Mouse (Mus musculus) intestine, embryonic 16.5 days (tissue): ENCODE measurements around the gene 6030498E09Rik. TPM values are rescaled to one million over a fixed set of nuclear protein-coding genes. Genes with fewer than 3 reads are reported as not detected.

Experiments used
- ATAC-seq: fragments of 200-750 bp; cut with Nextera tagmentation; 2 replicates; pipeline ENCODE4 v1.8.0; 2017; ENCODE audit warnings: moderate TSS enrichment, moderate library complexity
- H3K27ac ChIP-seq: fragments of 300-500 bp; sonication (generic); 2 replicates; pipeline ENCODE4 v1.5.1; 2014; ENCODE audit warnings: mild to moderate bottlenecking, low read length
- H3K27me3 ChIP-seq: fragments of 300-500 bp; sonication (generic); replicated peaks from 2 replicates; pipeline ENCODE4 v1.6.1; 2014; ENCODE audit warnings: low read length, control low read depth, mixed read lengths; ENCODE audit not compliant: control insufficient read depth, insufficient read depth
- H3K36me3 ChIP-seq: fragments of 300-500 bp; sonication (generic); 2 replicates; pipeline ENCODE4 v1.6.1; 2014; ENCODE audit warnings: low read length, control low read depth; ENCODE audit not compliant: control insufficient read depth, insufficient read depth
- H3K4me1 ChIP-seq: fragments of 300-500 bp; sonication (generic); 2 replicates; pipeline ENCODE4 v1.6.1; 2014; ENCODE audit warnings: low read length, control low read depth, mixed read lengths; ENCODE audit not compliant: control insufficient read depth, insufficient read depth
- H3K4me2 ChIP-seq: fragments of 300-500 bp; sonication (generic); 2 replicates; pipeline ENCODE4 v1.6.1; 2014; ENCODE audit warnings: low read depth, low read length, control low read depth
- H3K4me3 ChIP-seq: fragments of 300-500 bp; sonication (generic); 2 replicates; pipeline ENCODE4 v1.5.1; 2014; ENCODE audit warnings: mild to moderate bottlenecking, low read length
- H3K9ac ChIP-seq: fragments of 300-500 bp; sonication (generic); 2 replicates; pipeline ENCODE4 v1.6.1; 2014; ENCODE audit warnings: low read depth, low read length
- H3K9me3 ChIP-seq: fragments of 300-500 bp; sonication (generic); 2 replicates; pipeline ENCODE4 v1.6.1; 2016; ENCODE audit warnings: low read length, control low read depth; ENCODE audit not compliant: control insufficient read depth
- WGBS: fragments of 180-500 bp; shearing (Covaris S2); extraction: QIAGEN DNeasy Blood & Tissue Kit; methylation state at CpG from one replicate; pipeline ENCODE4 v1.1.7; 2014; 5-methylcytosine and 5-hydroxymethylcytosine counted together
- polyA plus RNA-seq: library from polyadenylated mRNA; unstranded; fragments of >200 nt; fragmentation: Nextera tagmentation; extraction: Ambion mirVana; gene quantifications from 2 replicates; pipeline ENCODE4 v1.2.1, GENCODE M21; 2015

Gene 6030498E09Rik
- 0.10 and 0.34 TPM in 2 replicates for polyA plus RNA-seq

DNA sequence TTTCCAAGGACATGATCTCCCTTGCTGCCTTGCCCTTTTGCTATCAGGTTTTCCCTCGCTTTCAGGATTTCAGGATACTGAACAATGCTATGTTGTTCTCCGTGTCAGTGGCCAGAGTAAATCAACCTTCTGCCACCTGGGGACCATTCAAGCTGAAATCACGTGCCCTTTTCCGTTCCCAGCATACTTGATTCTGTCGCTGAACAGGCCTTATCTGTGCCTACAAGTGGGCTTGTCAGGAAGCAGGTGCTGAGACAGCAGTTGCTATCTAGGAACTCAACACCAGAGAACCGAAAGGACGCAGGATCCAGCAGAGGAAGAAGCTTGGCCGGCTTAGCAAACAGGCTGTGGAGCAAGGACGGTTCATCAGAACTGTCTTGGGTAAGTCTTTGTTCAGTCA is at the start of gene 6030498E09Rik:
Gene 6030498E09Rik, plus strand, starts transcription at position 194 of the 400 bp plus-strand sequence.
- H3K9ac ChIP-seq: no peak within 1 kb of the TSS
- H3K27me3 ChIP-seq: no peaks in the 10 kb centered on the region
- 61% methylated on average over 9 of the region's 9 CpGs for WGBS
- H3K36me3 ChIP-seq: no peaks in the 10 kb centered on the region
- H3K4me2 ChIP-seq: no peak within 1 kb of the TSS; the same call in 1 of the 2 replicates
- H3K9me3 ChIP-seq: no peaks in the 10 kb centered on the region
- H3K4me1 ChIP-seq: no peaks in the 10 kb centered on the region
- ATAC-seq: no peak
- H3K4me3 ChIP-seq: no peak within 1 kb of the TSS
- no peak within 1 kb of the TSS for H3K27ac ChIP-seq

DNA sequence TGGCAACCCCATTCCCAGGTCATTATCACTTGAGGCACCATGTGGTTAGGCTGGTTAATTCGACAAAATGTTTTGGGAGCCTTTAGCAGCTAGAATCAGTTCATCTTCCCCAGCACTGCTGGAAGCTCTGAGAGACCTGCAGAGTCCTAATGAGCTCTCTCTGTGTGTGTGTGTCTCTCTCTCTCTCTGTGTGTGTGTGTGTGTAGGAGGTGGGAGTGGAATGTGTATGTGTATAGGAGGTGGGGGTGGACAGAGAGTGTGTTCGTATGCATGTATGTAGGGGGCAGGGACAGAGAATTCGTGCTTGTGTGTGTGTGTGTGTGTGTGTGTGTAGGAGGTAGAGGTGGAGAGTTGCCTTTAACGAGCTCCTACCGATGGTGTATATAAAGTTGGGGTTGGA is 42.4 kb upstream of the 6030498E09Rik start:
- no peak for ATAC-seq
- H3K27me3 ChIP-seq: no peaks in the 10 kb centered on the region
- no peak overlapping the region for H3K9ac ChIP-seq
- H3K4me3 ChIP-seq: no peak overlapping the region
- H3K4me1 ChIP-seq: no peaks in the 10 kb centered on the region
- WGBS: 64% methylated on average over 5 of the region's 5 CpGs
- no peak overlapping the region for H3K4me2 ChIP-seq
- H3K36me3 ChIP-seq: no peaks in the 10 kb centered on the region
- no peak overlapping the region for H3K27ac ChIP-seq
- H3K9me3 ChIP-seq: no peaks in the 10 kb centered on the region

DNA sequence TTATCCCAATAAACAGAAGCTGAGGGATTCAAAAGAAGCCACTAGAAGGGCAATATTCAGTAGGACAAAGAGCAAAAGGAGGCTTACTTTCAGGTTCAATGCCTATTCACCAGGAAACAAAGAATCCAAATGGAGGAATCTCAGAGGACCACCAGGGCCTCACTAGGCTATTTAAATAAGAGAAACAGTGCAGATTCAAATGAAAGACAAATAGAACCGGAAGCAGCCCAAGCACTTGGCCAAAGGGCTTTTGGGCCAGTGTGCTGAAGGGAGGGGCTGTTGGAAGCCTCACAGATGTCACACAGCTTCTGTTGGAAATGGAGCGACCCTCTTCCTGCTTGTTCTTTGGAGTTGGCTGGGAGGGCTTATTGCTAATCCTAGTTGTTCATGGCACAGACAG is 41.8 kb upstream of the 6030498E09Rik start:
- ATAC-seq: no peak
- H3K27ac ChIP-seq: no peak overlapping the region
- no peaks in the 10 kb centered on the region for H3K9me3 ChIP-seq
- H3K36me3 ChIP-seq: no peaks in the 10 kb centered on the region
- no peak overlapping the region for H3K4me3 ChIP-seq
- no peaks in the 10 kb centered on the region for H3K27me3 ChIP-seq
- H3K4me1 ChIP-seq: no peaks in the 10 kb centered on the region
- H3K4me2 ChIP-seq: no peak overlapping the region
- WGBS: 66% methylated on average over 2 of the region's 2 CpGs
- no peak overlapping the region for H3K9ac ChIP-seq

DNA sequence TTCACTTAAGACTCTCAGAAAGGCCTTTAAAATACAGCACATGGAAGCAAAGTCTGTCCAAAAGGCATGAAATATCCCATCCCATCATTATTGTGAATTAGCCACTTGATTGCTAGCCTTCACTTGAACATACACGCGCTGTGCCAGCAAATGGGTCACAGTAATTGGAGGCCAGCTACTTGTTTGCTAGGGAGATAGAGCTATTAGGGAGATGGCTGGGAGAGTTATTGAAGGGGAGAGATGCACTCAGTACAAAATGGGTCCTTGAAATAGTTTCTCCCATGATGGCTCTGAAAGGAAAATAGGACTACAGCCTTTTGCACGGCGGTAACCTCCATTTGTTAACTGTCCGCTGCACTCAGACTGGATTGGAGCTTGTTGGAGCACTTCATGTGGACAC is 38.8 kb upstream of the 6030498E09Rik start:
- H3K9me3 ChIP-seq: no peaks in the 10 kb centered on the region
- H3K4me3 ChIP-seq: no peak overlapping the region
- H3K27ac ChIP-seq: no peak overlapping the region
- no peak overlapping the region for H3K4me2 ChIP-seq
- H3K9ac ChIP-seq: no peak overlapping the region
- WGBS: 92% methylated on average over 5 of the region's 5 CpGs
- H3K27me3 ChIP-seq: no peaks in the 10 kb centered on the region
- no peak for ATAC-seq
- no peaks in the 10 kb centered on the region for H3K4me1 ChIP-seq
- H3K36me3 ChIP-seq: no peaks in the 10 kb centered on the region

DNA sequence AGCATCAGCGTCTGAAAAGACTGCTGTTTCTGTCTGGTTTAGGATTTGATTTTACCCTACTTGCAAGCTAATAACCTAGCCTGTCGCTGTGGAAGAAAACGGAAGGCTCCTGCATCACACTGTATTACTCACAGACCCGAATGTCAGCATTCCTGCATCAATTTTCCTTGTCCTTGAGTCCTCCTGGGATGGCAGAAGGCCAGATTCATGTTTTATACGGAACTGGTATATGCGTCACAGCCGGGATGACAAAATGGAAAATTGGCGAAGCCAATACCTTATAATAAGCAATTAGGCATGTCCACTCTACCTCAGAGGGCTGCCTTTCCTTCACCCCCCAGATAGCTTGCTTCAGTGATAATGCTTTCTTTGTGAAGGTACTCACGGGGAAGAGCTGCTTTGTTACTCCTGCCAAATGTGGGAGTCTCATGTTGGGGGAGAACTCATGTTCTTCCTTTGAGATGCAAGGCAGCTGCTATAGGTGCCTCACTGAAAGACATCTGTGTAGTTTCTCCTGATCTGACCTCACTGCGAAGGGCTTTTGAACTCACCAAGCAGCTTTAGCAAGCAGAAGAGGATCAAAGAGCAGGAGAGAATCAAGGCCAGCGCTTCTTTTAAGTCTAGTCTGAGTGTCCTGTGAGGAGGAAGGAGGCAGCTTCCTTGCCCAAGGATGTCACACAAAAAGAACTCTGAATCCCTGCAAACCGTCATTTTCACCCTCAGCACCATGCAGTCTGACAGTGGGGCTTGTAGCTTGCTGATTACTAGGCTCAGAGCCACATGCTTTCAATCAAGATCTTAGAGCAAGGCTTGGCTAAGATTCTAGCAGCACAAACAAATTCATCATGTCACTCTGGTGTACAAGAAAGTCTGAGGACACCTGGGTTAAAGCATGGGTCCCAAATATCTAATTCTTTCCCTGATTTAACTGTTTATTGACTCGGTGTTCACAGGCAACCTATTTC is 37.3 kb upstream of the 6030498E09Rik start:
- H3K27ac ChIP-seq: no peak overlapping the region
- WGBS: 56% methylated on average over 13 of the region's 13 CpGs
- peak; percentile 18; the same call in 1 of the 2 replicates for ATAC-seq

DNA sequence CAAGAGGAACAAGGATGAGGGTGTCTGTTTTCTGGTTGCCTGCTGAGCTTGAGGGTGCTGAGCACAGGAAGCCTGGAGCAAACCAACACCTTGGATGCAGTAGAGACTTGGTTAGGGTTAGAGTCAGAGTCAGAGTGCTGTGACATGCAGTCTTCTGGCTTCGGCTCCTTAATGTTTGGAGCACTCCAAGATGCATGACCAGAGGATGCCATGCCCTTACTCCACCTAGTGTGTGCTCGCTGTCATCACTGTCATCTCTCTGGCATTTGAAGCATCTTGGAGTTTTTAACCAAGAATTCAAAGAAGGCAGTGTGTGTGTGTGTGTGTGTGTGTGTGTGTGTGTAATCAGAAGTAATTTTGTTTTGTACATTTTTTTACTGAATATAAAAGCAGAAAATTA is 1.0 kb upstream of the 6030498E09Rik start:
- H3K27me3 ChIP-seq: no peaks in the 10 kb centered on the region
- WGBS: 76% methylated on average over 2 of the region's 2 CpGs
- H3K9me3 ChIP-seq: no peaks in the 10 kb centered on the region
- no peaks in the 10 kb centered on the region for H3K36me3 ChIP-seq
- H3K27ac ChIP-seq: no peak overlapping the region
- H3K4me2 ChIP-seq: no peak overlapping the region
- no peak overlapping the region for H3K9ac ChIP-seq
- no peak for ATAC-seq
- no peaks in the 10 kb centered on the region for H3K4me1 ChIP-seq
- H3K4me3 ChIP-seq: no peak overlapping the region

More for the DNA sequence above, 37.3 kb upstream of the 6030498E09Rik start:
- H3K4me2 ChIP-seq: no peak overlapping the region
- H3K4me1 ChIP-seq: no peaks in the 10 kb centered on the region
- H3K4me3 ChIP-seq: no peak overlapping the region
- no peak overlapping the region for H3K9ac ChIP-seq
- no peaks in the 10 kb centered on the region for H3K27me3 ChIP-seq
- H3K9me3 ChIP-seq: no peaks in the 10 kb centered on the region
- H3K36me3 ChIP-seq: no peaks in the 10 kb centered on the region

DNA sequence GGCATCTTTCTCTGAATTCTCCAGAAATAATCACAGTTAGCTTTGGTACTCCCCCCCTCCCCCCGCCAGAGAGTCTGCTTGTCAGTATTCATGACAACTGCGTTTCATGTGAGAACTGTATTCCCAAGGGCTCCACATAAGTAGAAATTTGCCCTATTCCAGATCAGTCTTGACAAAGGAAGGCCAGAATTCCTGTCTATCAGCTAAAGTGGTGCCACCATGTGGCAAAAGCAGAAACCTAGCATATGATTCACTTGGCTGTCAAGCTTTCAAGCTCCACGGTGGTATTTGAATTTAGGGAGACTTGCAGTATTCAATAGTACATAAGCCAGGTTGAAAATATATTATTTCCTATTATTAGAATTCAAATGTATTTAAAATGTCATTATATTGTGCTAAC is 585 bp upstream of the 6030498E09Rik start:
- no peak overlapping the region for H3K4me3 ChIP-seq
- H3K4me2 ChIP-seq: no peak overlapping the region
- ATAC-seq: no peak
- no peaks in the 10 kb centered on the region for H3K9me3 ChIP-seq
- H3K9ac ChIP-seq: no peak overlapping the region
- WGBS: 44% methylated on average over 3 of the region's 3 CpGs
- H3K36me3 ChIP-seq: no peaks in the 10 kb centered on the region
- no peaks in the 10 kb centered on the region for H3K4me1 ChIP-seq
- H3K27ac ChIP-seq: no peak overlapping the region
- no peaks in the 10 kb centered on the region for H3K27me3 ChIP-seq

DNA sequence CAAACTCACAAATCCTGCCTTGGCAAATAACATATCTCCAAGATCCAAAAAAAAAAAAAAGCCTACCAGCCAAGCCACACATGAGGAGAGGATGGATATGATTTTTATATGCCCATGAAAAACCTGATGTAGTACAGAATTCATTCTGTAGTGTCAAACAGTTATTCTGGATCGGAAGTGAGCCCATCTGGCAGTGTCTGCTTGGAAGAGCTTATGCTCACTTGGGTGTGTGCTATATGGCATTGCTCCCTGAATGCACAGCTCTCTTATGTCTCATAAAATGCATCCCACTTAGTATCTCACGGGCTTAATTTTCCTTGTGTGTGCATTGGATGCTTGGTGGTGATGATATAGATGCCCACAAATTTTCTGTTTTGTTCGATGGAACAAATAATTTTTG is 21.9 kb downstream of the 6030498E09Rik start:
- Histone ChIP-seq H3K9me3 (no peaks in the 10 kb centered on the region), H3K4me2 (no peak overlapping the region), H3K9ac (no peak overlapping the region), H3K36me3 (no peaks in the 10 kb centered on the region), H3K4me1 (no peaks in the 10 kb centered on the region), H3K4me3 (no peak overlapping the region), H3K27ac (no peak overlapping the region), H3K27me3 (no peaks in the 10 kb centered on the region)
- 70% methylated on average over 3 of the region's 3 CpGs for WGBS
- no peak for ATAC-seq

DNA sequence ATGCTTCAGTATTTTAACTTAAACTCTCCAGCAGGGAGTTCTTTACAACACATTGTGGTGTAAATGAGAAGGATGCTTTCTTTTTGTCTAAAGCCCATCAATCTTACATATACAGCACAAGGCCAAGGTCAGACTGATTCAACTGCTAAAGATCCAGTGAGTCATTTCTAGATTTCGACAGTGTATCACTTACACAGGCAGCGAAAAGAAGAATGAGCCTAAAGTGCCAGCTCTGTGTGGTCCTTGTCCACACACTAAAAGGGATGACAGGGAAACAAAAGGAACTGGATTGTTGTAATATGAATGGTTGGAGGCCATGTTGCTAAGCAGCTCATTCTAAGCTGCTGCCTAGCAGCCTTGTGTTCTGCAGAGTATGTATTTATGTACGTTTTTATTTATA is 41.5 kb downstream of the 6030498E09Rik start:
- Histone ChIP-seq H3K4me2 (no peak overlapping the region), H3K4me3 (no peak overlapping the region), H3K4me1 (no peaks in the 10 kb centered on the region), H3K27me3 (no peaks in the 10 kb centered on the region), H3K9me3 (no peaks in the 10 kb centered on the region), H3K9ac (no peak overlapping the region), H3K36me3 (no peaks in the 10 kb centered on the region), H3K27ac (no peak overlapping the region)
- ATAC-seq: no peak
- WGBS: 69% methylated on average over 3 of the region's 3 CpGs
